ENCODE assay signal across 13 mouse cellular contexts in genomic region chr17:47450880-47451565, GRCm38 (mm10). TPM values are rescaled to one million over a fixed set of nuclear protein-coding genes. Genes with fewer than 3 reads are reported as not detected.
DNase-seq lines count a peak whose midpoint lies in the region; ATAC-seq and TF ChIP-seq lines count a peak whose summit lies in the region.
"Had no signal": no experiment of that assay in that cellular context is flagged by ENCODE, and none has a peak within 500 bp of the region (broad histone marks: within the 10 kb centered on the region; RNA-seq: fewer than 3 reads in every experiment).

No protein-coding gene starts in this region.

- no peaks in the 10 kb centered on the region for H3K36me3 ChIP-seq in limb, embryonic 13.5 days
- no peaks in the 10 kb centered on the region for H3K36me3 ChIP-seq in midbrain, postnatal 0 days (ENCODE audit: insufficient read depth, low read length)
- H3K36me3 ChIP-seq: neural tube, embryonic 13.5 days had no signal

- TF ChIP-seq CTCF in midbrain, postnatal 0 days (IDR thresholded peaks at IDR 0.05): no peak

- peak overlapping the region; percentile 1; the same call in 1 of the 2 replicates for H3K27ac ChIP-seq in limb, embryonic 13.5 days
- no peak overlapping the region for H3K27ac ChIP-seq in midbrain, postnatal 0 days (ENCODE audit: low read depth, low read length)
- H3K27ac ChIP-seq: left cerebral cortex, adult 2 months; neural tube, embryonic 13.5 days had no signal

- no peak overlapping the region for H3K4me3 ChIP-seq in limb, embryonic 13.5 days
- no peak overlapping the region for H3K4me3 ChIP-seq in midbrain, postnatal 0 days (ENCODE audit: low read depth, low read length)
- H3K4me3 ChIP-seq: left cerebral cortex, adult 2 months; neural tube, embryonic 13.5 days had no signal

- H3K27me3 ChIP-seq in limb, embryonic 13.5 days: no peaks in the 10 kb centered on the region
- H3K27me3 ChIP-seq in midbrain, postnatal 0 days (ENCODE audit: insufficient read depth, low read length): no peaks in the 10 kb centered on the region
- H3K27me3 ChIP-seq: neural tube, embryonic 13.5 days had no signal

- peaks cover 32% of the 10 kb centered on the region for H3K4me1 ChIP-seq in limb, embryonic 13.5 days
- no peaks in the 10 kb centered on the region for H3K4me1 ChIP-seq in midbrain, postnatal 0 days (ENCODE audit: insufficient read depth, low read length)

- no peak overlapping the region for H3K9ac ChIP-seq in limb, embryonic 13.5 days
- no peak overlapping the region for H3K9ac ChIP-seq in midbrain, postnatal 0 days (replicated peaks; ENCODE audit: low read length, poor library complexity, severe bottlenecking)
- H3K9ac ChIP-seq: neural tube, embryonic 13.5 days had no signal

- ATAC-seq in limb, embryonic 13.5 days (ENCODE audit: low FRiP score, low read depth): no peak
- ATAC-seq in megakaryocyte-erythroid progenitor cell, adult 5-6 weeks (replicated peaks; ENCODE audit: low FRiP score, low TSS enrichment, poor library complexity, severe bottlenecking): no peak
- no peak for ATAC-seq in midbrain, postnatal 0 days (ENCODE audit: low FRiP score)

- WGBS in limb, embryonic 13.5 days: 67% methylated on average over 12 of the region's 12 CpGs
- WGBS in midbrain, postnatal 0 days: 69% methylated on average over 12 of the region's 12 CpGs

- DNase-seq in adrenal gland, adult (ENCODE audit: inconsistent age in 2 of 2, low spot score in 1 of 2): peak; percentile 21 to 68
- no peak for DNase-seq in adrenal gland, postnatal 4 days (ENCODE audit: low spot score in 2 of 2)
- DNase-seq in urinary bladder, postnatal 25 days (ENCODE audit: low spot score): peak; percentile 57
- no peak for DNase-seq in urinary bladder, adult 2 months (ENCODE audit: low spot score)
- peak; percentile 70 to 78 for DNase-seq in urinary bladder, postnatal 36 days (ENCODE audit: low spot score in 2 of 2)
- DNase-seq in midbrain, postnatal 0 days (ENCODE audit: low spot score): no peak
- DNase-seq: right cerebral cortex, postnatal 4 days had no signal

- H3K9me3 ChIP-seq in limb, embryonic 13.5 days: no peaks in the 10 kb centered on the region
- no peaks in the 10 kb centered on the region for H3K9me3 ChIP-seq in midbrain, postnatal 0 days (ENCODE audit: low read length)
- H3K9me3 ChIP-seq: neural tube, embryonic 13.5 days had no signal

- H3K4me2 ChIP-seq in limb, embryonic 13.5 days (replicated peaks): no peak overlapping the region
- H3K4me2 ChIP-seq in midbrain, postnatal 0 days (ENCODE audit: low read depth, low read length, poor library complexity, severe bottlenecking): no peak overlapping the region
- H3K4me2 ChIP-seq: neural tube, embryonic 13.5 days had no signal

RNA-seq across cellular contexts. Expression of gene 1700001C19Rik, which starts 13.8 kb away (rescaled TPM):
- total RNA-seq in adrenal gland, postnatal 4 days (2021): under 1 TPM; 0.48 to 0.96 TPM
- polyA plus RNA-seq in urinary bladder, adult 2 months (2012; rRNA removed): 0.26 and 0.43 TPM in 2 replicates
- polyA plus RNA-seq in limb, embryonic 13.5 days (2015; fragmentation: Nextera tagmentation; extraction: Ambion mirVana): 0.24 TPM in 1 of 2 replicates, not detected in the other
- total RNA-seq in megakaryocyte-erythroid progenitor cell, adult 5-6 weeks (2014; fragmentation: Nextera tagmentation): not detected in 2 replicates
- total RNA-seq in megakaryocyte-erythroid progenitor cell, adult 5-6 weeks (2017): not detected in 2 replicates
- 0.22 and 2.5 TPM in 2 replicates for total RNA-seq in midbrain, postnatal 0 days (2014; rRNA removed)
- polyA plus RNA-seq in midbrain, postnatal 0 days (2015; fragmentation: Nextera tagmentation; extraction: Ambion mirVana): 0.46 and 0.48 TPM in 2 replicates
- total RNA-seq: gastrocnemius, adult 8-10 months; left cerebral cortex, adult 2 months; megakaryocyte, adult 5-6 weeks had no signal

RNA-seq across cellular contexts. Expression of gene AI661453, which starts 14.6 kb away (rescaled TPM):
- total RNA-seq in adrenal gland, postnatal 4 days (2021): 1 to 10 TPM; 2.7 to 4.4 TPM
- 9.4 and 14.9 TPM in 2 replicates for polyA plus RNA-seq in urinary bladder, adult 2 months (2012; rRNA removed)
- polyA plus RNA-seq in limb, embryonic 13.5 days (2015; fragmentation: Nextera tagmentation; extraction: Ambion mirVana): 0.66 and 0.99 TPM in 2 replicates
- total RNA-seq in megakaryocyte-erythroid progenitor cell, adult 5-6 weeks (2014; fragmentation: Nextera tagmentation): 0.67 and 1.1 TPM in 2 replicates
- total RNA-seq in megakaryocyte-erythroid progenitor cell, adult 5-6 weeks (2017): 0.04 TPM in 1 of 2 replicates, not detected in the other
- total RNA-seq in midbrain, postnatal 0 days (2014; rRNA removed): 0.19 and 0.93 TPM in 2 replicates
- polyA plus RNA-seq in midbrain, postnatal 0 days (2015; fragmentation: Nextera tagmentation; extraction: Ambion mirVana): 0.13 and 0.19 TPM in 2 replicates

RNA-seq across cellular contexts. Expression of gene Guca1a, which starts 50.6 kb away (rescaled TPM):
- total RNA-seq in adrenal gland, postnatal 4 days (2021): 1 to 10 TPM; 1.4 to 1.8 TPM
- 4.5 and 5.4 TPM in 2 replicates for polyA plus RNA-seq in urinary bladder, adult 2 months (2012; rRNA removed)
- polyA plus RNA-seq in limb, embryonic 13.5 days (2015; fragmentation: Nextera tagmentation; extraction: Ambion mirVana): 1.8 and 2.7 TPM in 2 replicates
- not detected in 2 replicates for total RNA-seq in megakaryocyte-erythroid progenitor cell, adult 5-6 weeks (2014; fragmentation: Nextera tagmentation)
- not detected in 2 replicates for total RNA-seq in megakaryocyte-erythroid progenitor cell, adult 5-6 weeks (2017)
- total RNA-seq in midbrain, postnatal 0 days (2014; rRNA removed): not detected in 2 replicates
- polyA plus RNA-seq in midbrain, postnatal 0 days (2015; fragmentation: Nextera tagmentation; extraction: Ambion mirVana): 1.3 and 1.5 TPM in 2 replicates
- total RNA-seq: left cerebral cortex, adult 2 months had no signal

RNA-seq across cellular contexts. Expression of gene Taf8, which starts 51.1 kb away (rescaled TPM):
- total RNA-seq in adrenal gland, postnatal 4 days (2021): 10 to 100 TPM; 31.7 to 38.1 TPM
- polyA plus RNA-seq in urinary bladder, adult 2 months (2012; rRNA removed): 29.5 and 33.2 TPM in 2 replicates
- polyA plus RNA-seq in limb, embryonic 13.5 days (2015; fragmentation: Nextera tagmentation; extraction: Ambion mirVana): 34.6 and 34.9 TPM in 2 replicates
- total RNA-seq in megakaryocyte-erythroid progenitor cell, adult 5-6 weeks (2014; fragmentation: Nextera tagmentation): 30.6 and 34.8 TPM in 2 replicates
- 30.5 and 45.8 TPM in 2 replicates for total RNA-seq in megakaryocyte-erythroid progenitor cell, adult 5-6 weeks (2017)
- total RNA-seq in midbrain, postnatal 0 days (2014; rRNA removed): 15.1 and 25.1 TPM in 2 replicates
- polyA plus RNA-seq in midbrain, postnatal 0 days (2015; fragmentation: Nextera tagmentation; extraction: Ambion mirVana): 11.5 and 12.3 TPM in 2 replicates

RNA-seq across cellular contexts. Expression of gene Ccnd3, which starts 53.8 kb away (rescaled TPM):
- total RNA-seq in adrenal gland, postnatal 4 days (2021): 100 to 1,000 TPM; 198 to 200 TPM
- 110 and 134 TPM in 2 replicates for polyA plus RNA-seq in urinary bladder, adult 2 months (2012; rRNA removed)
- 392 and 402 TPM in 2 replicates for polyA plus RNA-seq in limb, embryonic 13.5 days (2015; fragmentation: Nextera tagmentation; extraction: Ambion mirVana)
- total RNA-seq in megakaryocyte-erythroid progenitor cell, adult 5-6 weeks (2014; fragmentation: Nextera tagmentation): 157 and 169 TPM in 2 replicates
- 31.3 and 51.3 TPM in 2 replicates for total RNA-seq in megakaryocyte-erythroid progenitor cell, adult 5-6 weeks (2017)
- total RNA-seq in midbrain, postnatal 0 days (2014; rRNA removed): 37.2 and 41.1 TPM in 2 replicates
- polyA plus RNA-seq in midbrain, postnatal 0 days (2015; fragmentation: Nextera tagmentation; extraction: Ambion mirVana): 52.6 and 57.0 TPM in 2 replicates

Comparison
In these comparisons a context has a peak if more than half of its experiments do, and no peak if none do; other contexts are left out.
1. DNase-seq: peak in adrenal gland, adult (2 of 2), urinary bladder, postnatal 25 days (single experiment) and urinary bladder, postnatal 36 days (2 of 2); none in adrenal gland, postnatal 4 days (0 of 2), urinary bladder, adult 2 months (single experiment) and midbrain, postnatal 0 days (single experiment).